Mouse (Mus musculus) gastrocnemius, adult 8-10 months (tissue): ENCODE measurements around the gene Ube2q1. TPM values are rescaled to one million over a fixed set of nuclear protein-coding genes. Genes with fewer than 3 reads are reported as not detected.

Experiments
- DNase-seq, 2 experiments: peaks; one replicate each; pipeline ENCODE4 v3.0.0; 2022; ENCODE audit warnings: low spot score in 2 of 2
- total RNA-seq, 4 experiments: library from RNA; stranded (reverse); gene quantifications; 2 replicates each; pipeline ENCODE4 v1.2.4; 2022

Gene Ube2q1
- 10 to 100 TPM; 10.6 to 15.7 (median 12.3) TPM for total RNA-seq

GRCm38 (mm10) chr3:89772968-89773709 is at the start of gene Ube2q1:
Gene Ube2q1, plus strand, starts transcription at chr3:89773616.
- DNase-seq, result peak; percentile 95 to 96

- DNase-seq, result no peak
These were observed 46.4 kb upstream of the Ube2q1 start for GRCm38 (mm10) chr3:89727028-89727427.

GRCm38 (mm10) chr3:89728848-89729247 is 44.6 kb upstream of the Ube2q1 start:
- DNase-seq, result no peak

- DNase-seq, result peak; percentile 63 to 74
These were observed 42.8 kb upstream of the Ube2q1 start for GRCm38 (mm10) chr3:89730350-89731331.

- no peak for DNase-seq
These were observed 41.3 kb upstream of the Ube2q1 start for GRCm38 (mm10) chr3:89732091-89732490.

GRCm38 (mm10) chr3:89738509-89738908 is 34.9 kb upstream of the Ube2q1 start:
- DNase-seq, result no peak

- DNase-seq, result no peak
These were observed 21.1 kb upstream of the Ube2q1 start for GRCm38 (mm10) chr3:89752307-89752706.

- DNase-seq, result no peak
These were observed 18.1 kb upstream of the Ube2q1 start for GRCm38 (mm10) chr3:89755283-89755682.

- DNase-seq, result no peak
These were observed 15.6 kb upstream of the Ube2q1 start for GRCm38 (mm10) chr3:89757851-89758250.

- DNase-seq, result no peak
These were observed 13.6 kb upstream of the Ube2q1 start for GRCm38 (mm10) chr3:89759786-89760185.

- DNase-seq, result peak; percentile 12 to 41
These were observed 9.2 kb upstream of the Ube2q1 start, which contains the start of gene Chrnb2 for GRCm38 (mm10) chr3:89764119-89764724. Gene Chrnb2, minus strand, starts transcription at chr3:89764632.

GRCm38 (mm10) chr3:89769584-89769983 is 3.8 kb upstream of the Ube2q1 start:
- DNase-seq, result no peak

- no peak for DNase-seq
These were observed 2.9 kb upstream of the Ube2q1 start for GRCm38 (mm10) chr3:89770425-89771002.

- DNase-seq, result peak; percentile 50 to 59
These were observed 838 bp upstream of the Ube2q1 start for GRCm38 (mm10) chr3:89772588-89772967.

GRCm38 (mm10) chr3:89773740-89774211 is 360 bp downstream of the Ube2q1 start:
- no peak for DNase-seq

GRCm38 (mm10) chr3:89774236-89774960 is 982 bp downstream of the Ube2q1 start:
- DNase-seq, result no peak

GRCm38 (mm10) chr3:89776001-89776400 is 2.6 kb downstream of the Ube2q1 start:
- no peak for DNase-seq

- DNase-seq, result no peak
These were observed 6.7 kb downstream of the Ube2q1 start for GRCm38 (mm10) chr3:89780102-89780501.

GRCm38 (mm10) chr3:89781640-89782039 is 8.2 kb downstream of the Ube2q1 start:
- no peak for DNase-seq

- peak; percentile 79 to 85 for DNase-seq
These were observed 11.8 kb downstream of the Ube2q1 start for GRCm38 (mm10) chr3:89784991-89785753.
